Mouse (Mus musculus) urinary bladder, adult 18-20 months (tissue): ENCODE data around the gene Acta1.

Experiments
- DNase-seq, 2 experiments: peaks; one replicate each; pipeline ENCODE4 v3.0.0; 2022; ENCODE audit warnings: low spot score in 2 of 2, mixed read lengths in 2 of 2

Gene Acta1

GRCm38 (mm10) chr8:123883094-123883493 is 11.5 kb downstream of the Acta1 start:
- no peak for DNase-seq

GRCm38 (mm10) chr8:123882412-123882811 is 12.1 kb downstream of the Acta1 start:
- no peak for DNase-seq

- no peak for DNase-seq
Observed at GRCm38 (mm10) chr8:123880821-123881350, 13.7 kb downstream of the Acta1 start.

- DNase-seq, result no peak
Observed at GRCm38 (mm10) chr8:123880271-123880670, 14.3 kb downstream of the Acta1 start.

- no peak for DNase-seq
Observed at GRCm38 (mm10) chr8:123877865-123878264, 16.7 kb downstream of the Acta1 start.

- DNase-seq, result no peak
Observed at GRCm38 (mm10) chr8:123874324-123874723, 20.2 kb downstream of the Acta1 start.

GRCm38 (mm10) chr8:123873364-123873763 is 21.2 kb downstream of the Acta1 start:
- no peak for DNase-seq

- DNase-seq, result no peak
Observed at GRCm38 (mm10) chr8:123872048-123872447, 22.5 kb downstream of the Acta1 start.

GRCm38 (mm10) chr8:123866971-123867370 is 27.6 kb downstream of the Acta1 start:
- DNase-seq, result no peak

- DNase-seq, result no peak
Observed at GRCm38 (mm10) chr8:123865786-123866185, 28.8 kb downstream of the Acta1 start.

GRCm38 (mm10) chr8:123860386-123860785 is 34.2 kb downstream of the Acta1 start:
- DNase-seq, result no peak

- DNase-seq, result peak; percentile 4 to 54
Observed at GRCm38 (mm10) chr8:123859648-123860259, 34.8 kb downstream of the Acta1 start, which contains the start of gene Ccsap. Gene Ccsap, minus strand, starts transcription at chr8:123860209.

- DNase-seq, result peak; percentile 87 to 88
Observed at GRCm38 (mm10) chr8:123858941-123859647, 35.5 kb downstream of the Acta1 start.

GRCm38 (mm10) chr8:123858574-123858940 is 36.0 kb downstream of the Acta1 start:
- DNase-seq, result peak in 1 of 2 experiments; percentile 2

GRCm38 (mm10) chr8:123857361-123857760 is 37.2 kb downstream of the Acta1 start:
- no peak for DNase-seq

GRCm38 (mm10) chr8:123854733-123855475 is 39.6 kb downstream of the Acta1 start:
- DNase-seq, result no peak

GRCm38 (mm10) chr8:123854252-123854651 is 40.3 kb downstream of the Acta1 start:
- DNase-seq, result no peak

- no peak for DNase-seq
Observed at GRCm38 (mm10) chr8:123851590-123851989, 43.0 kb downstream of the Acta1 start.

GRCm38 (mm10) chr8:123849352-123849751 is 45.2 kb downstream of the Acta1 start:
- no peak for DNase-seq

- DNase-seq, result no peak
Observed at GRCm38 (mm10) chr8:123847546-123847945, 47.0 kb downstream of the Acta1 start.

GRCm38 (mm10) chr8:123846509-123846908 is 48.0 kb downstream of the Acta1 start:
- DNase-seq, result no peak

- no peak for DNase-seq
Observed at GRCm38 (mm10) chr8:123845991-123846390, 48.6 kb downstream of the Acta1 start.
